Mouse (Mus musculus) bone marrow, adult 2 months (tissue): Measurements from ENCODE around the gene Anapc4.

Experiments
- CTCF ChIP-seq: fragments of 200-500 bp; IDR thresholded peaks from 2 replicates; pipeline ENCODE4 v1.5.1; 2011; ENCODE audit warnings: low read length, control low read depth; ENCODE audit not compliant: control insufficient read depth, insufficient read depth
- POLR2A ChIP-seq: fragments of 200-500 bp; IDR thresholded peaks from 2 replicates; pipeline ENCODE4 v1.6.1; 2011; ENCODE audit warnings: low read depth, mild to moderate bottlenecking, control low read depth, low read length, borderline replicate concordance; ENCODE audit not compliant: control insufficient read depth

- TF ChIP-seq CTCF (no peak), POLR2A (no peak)
These were observed 23.4 kb upstream of the Anapc4 start for GRCm38 (mm10) chr5:52810446-52810845.
